Mouse (Mus musculus) C2C12 (cell line): Measurements from ENCODE around the gene Map3k20. TPM values are rescaled to one million over a fixed set of nuclear protein-coding genes. Genes with fewer than 3 reads are reported as not detected.

Experiments used
- H3K27me3 ChIP-seq: one replicate; pipeline ENCODE4 v1.6.1; 2011; ENCODE audit not compliant: control insufficient read depth, insufficient read depth, insufficient read length
- H3K36me3 ChIP-seq: one replicate; pipeline ENCODE4 v1.6.1; 2011; ENCODE audit not compliant: control insufficient read depth, insufficient read depth
- H3K4me3 ChIP-seq: one replicate; pipeline ENCODE4 v1.5.1; 2011; ENCODE audit warnings: mild to moderate bottlenecking, control low read depth; ENCODE audit not compliant: poor library complexity, insufficient read depth, severe bottlenecking
- H3K79me2 ChIP-seq: one replicate; pipeline ENCODE4 v1.6.1; 2011; ENCODE audit not compliant: control insufficient read depth, insufficient read depth
- H3K79me3 ChIP-seq: one replicate; pipeline ENCODE4 v1.6.1; 2011; ENCODE audit warnings: low read depth, control low read depth
- H3ac ChIP-seq: one replicate; pipeline ENCODE3; 2011; ENCODE audit warnings: low read depth; ENCODE audit not compliant: control insufficient read depth, insufficient read length
- CEBPB ChIP-seq: IDR thresholded peaks from one replicate; pipeline ENCODE4 v1.6.1; 2011; ENCODE audit warnings: low read depth, mild to moderate bottlenecking, control low read depth, moderate library complexity
- CTCF ChIP-seq: IDR thresholded peaks from one replicate; pipeline ENCODE4 v1.5.1; 2011; ENCODE audit not compliant: control insufficient read depth, insufficient read depth, insufficient read length
- FOSL1 ChIP-seq: IDR thresholded peaks from one replicate; pipeline ENCODE4 v1.8.0; 2011; ENCODE audit warnings: mild to moderate bottlenecking, low read length; ENCODE audit not compliant: poor library complexity, insufficient read depth, severe bottlenecking
- MAX ChIP-seq: IDR thresholded peaks from one replicate; pipeline ENCODE4 v1.6.1; 2011; ENCODE audit warnings: mild to moderate bottlenecking, control low read depth
- MYOD1 ChIP-seq: IDR thresholded peaks from one replicate; pipeline ENCODE4 v1.6.1; 2011; ENCODE audit warnings: low read depth; ENCODE audit not compliant: control insufficient read depth, insufficient read length
- MYOG ChIP-seq: IDR thresholded peaks from one replicate; pipeline ENCODE4 v1.6.1; 2011; ENCODE audit not compliant: control insufficient read depth, insufficient read length; ENCODE audit errors: extremely low read depth
- USF1 ChIP-seq: IDR thresholded peaks from one replicate; pipeline ENCODE4 v1.6.1; 2011; ENCODE audit warnings: low read depth, mild to moderate bottlenecking, control low read depth, moderate library complexity
- polyA plus RNA-seq: library from polyadenylated mRNA; unstranded; fragments of >200 nt; fragmentation: generic; extraction: Trizol; gene quantifications from one replicate; pipeline ENCODE4 v1.2.1, GENCODE M21; 2012; ENCODE audit warnings: missing spikeins

The Map3k20 gene
- polyA plus RNA-seq, 1 experiment: 19.5 TPM

DNA sequence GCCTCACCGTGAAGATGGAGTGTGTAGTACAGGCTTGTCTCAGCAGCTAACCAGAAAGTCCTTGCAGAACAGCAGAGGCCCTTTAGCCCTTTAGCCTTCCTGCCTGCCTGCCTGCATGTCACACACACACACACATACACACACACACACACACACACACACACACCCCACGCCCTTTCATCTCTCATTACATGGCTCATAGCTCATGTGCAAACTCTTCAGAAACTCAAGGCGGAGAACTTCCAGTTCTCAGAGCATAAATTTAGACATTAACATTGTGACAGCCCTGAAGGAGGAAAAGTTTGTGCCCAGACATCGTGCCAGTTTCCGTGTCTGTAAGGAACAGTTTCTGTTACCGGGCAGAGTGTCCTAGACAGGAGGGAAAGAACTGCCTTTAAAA, 111.5 kb downstream of the Map3k20 start:
- H3ac ChIP-seq: no peak overlapping the region
- no peak for TF ChIP-seq MYOG
- TF ChIP-seq USF1: no peak
- no peak for TF ChIP-seq CEBPB
- TF ChIP-seq MYOD1: no peak
- TF ChIP-seq FOSL1: no peak
- TF ChIP-seq MAX: no peak
- TF ChIP-seq CTCF: no peak
- H3K79me3 ChIP-seq: no peaks in the 10 kb centered on the region
- peaks cover 60% of the 10 kb centered on the region for H3K36me3 ChIP-seq
- H3K27me3 ChIP-seq: no peaks in the 10 kb centered on the region
- H3K4me3 ChIP-seq: no peak overlapping the region
- H3K79me2 ChIP-seq: no peaks in the 10 kb centered on the region

DNA sequence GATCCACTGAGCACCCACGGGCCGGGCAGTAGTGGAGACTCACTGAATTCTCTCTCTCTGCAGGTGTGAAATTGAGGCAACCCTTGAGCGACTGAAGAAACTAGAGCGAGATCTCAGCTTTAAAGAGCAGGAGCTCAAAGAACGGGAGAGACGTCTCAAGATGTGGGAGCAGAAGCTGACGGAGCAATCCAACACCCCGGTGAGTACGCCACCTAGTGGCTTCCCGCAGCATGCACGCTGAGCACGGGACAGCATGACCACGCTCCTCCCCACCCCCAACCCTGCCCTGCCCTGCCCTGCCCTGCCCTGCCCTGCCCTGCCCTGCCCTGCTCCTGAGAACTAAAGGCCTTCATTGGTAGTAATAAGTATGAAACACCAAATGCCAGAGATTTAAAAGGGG, 112.8 kb downstream of the Map3k20 start:
- H3K4me3 ChIP-seq: no peak overlapping the region
- H3K27me3 ChIP-seq: no peaks in the 10 kb centered on the region
- H3K79me2 ChIP-seq: no peaks in the 10 kb centered on the region
- TF ChIP-seq FOSL1: no peak
- peak; percentile 94 for TF ChIP-seq CTCF
- no peaks in the 10 kb centered on the region for H3K79me3 ChIP-seq
- H3ac ChIP-seq: no peak overlapping the region
- H3K36me3 ChIP-seq: peaks cover 61% of the 10 kb centered on the region

DNA sequence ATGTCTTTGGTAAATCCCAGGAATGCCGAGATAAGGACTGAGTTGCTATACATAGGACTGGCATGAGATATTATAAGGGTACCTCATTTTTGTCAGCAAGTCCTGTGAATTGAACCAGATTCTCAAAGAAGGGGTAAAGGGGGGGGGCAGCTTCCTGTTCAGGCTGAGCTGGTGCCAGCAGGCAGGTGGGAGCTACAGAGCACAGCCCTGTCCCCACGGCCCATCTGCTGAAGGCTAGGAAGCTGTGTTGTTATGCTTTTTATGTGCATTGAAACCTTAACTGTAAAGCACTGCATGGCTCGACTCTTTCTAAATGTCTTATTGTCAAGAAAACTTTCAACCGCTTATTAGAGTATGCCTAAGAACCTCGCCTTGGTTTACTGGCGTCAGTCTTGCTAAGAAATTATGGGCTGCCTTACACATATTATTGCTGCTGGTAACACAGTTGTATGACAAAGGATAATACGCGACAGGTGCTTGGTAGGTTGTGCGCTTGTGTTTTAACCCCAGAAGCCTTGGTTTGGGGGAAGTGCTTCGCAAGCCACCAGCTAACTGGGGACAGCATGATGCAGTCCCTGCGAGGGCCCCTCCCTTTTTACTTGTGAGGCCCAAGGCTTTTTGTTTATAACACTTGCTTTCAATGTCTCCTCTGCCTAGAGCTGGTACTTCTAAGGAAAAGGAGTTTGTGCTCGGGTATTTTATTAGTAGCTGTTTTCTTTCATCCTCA, 114.2 kb downstream of the Map3k20 start:
- no peak overlapping the region for H3ac ChIP-seq
- H3K4me3 ChIP-seq: no peak overlapping the region
- TF ChIP-seq FOSL1 (no peak), MYOG (no peak), MYOD1 (no peak), USF1 (no peak), MAX (no peak), CTCF (no peak), CEBPB (no peak)
- H3K79me3 ChIP-seq: no peaks in the 10 kb centered on the region
- H3K79me2 ChIP-seq: no peaks in the 10 kb centered on the region
- H3K36me3 ChIP-seq: peaks cover 75% of the 10 kb centered on the region
- H3K27me3 ChIP-seq: no peaks in the 10 kb centered on the region

DNA sequence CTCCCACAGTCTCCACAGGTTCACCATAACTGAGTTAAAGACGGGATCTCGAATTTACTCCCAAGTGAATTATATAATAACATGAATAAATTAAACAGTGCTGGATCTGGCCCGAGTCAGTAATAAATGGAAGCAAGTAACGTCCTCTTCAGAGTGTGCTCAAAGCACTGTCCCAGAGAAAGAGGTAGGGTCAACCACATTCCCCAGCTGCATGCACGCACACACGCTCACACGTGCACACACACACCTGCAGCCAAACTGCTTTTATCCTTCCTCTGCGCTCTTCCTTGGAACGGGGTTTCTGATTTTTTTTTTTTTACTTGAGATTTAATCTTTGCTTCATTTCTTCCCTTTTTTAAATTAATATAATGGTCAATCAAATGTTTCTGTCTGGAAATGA, 115.9 kb downstream of the Map3k20 start:
- TF ChIP-seq CEBPB (no peak), FOSL1 (no peak), USF1 (no peak), MYOD1 (no peak), CTCF (no peak), MAX (no peak), MYOG (no peak)
- Histone ChIP-seq H3K27me3 (no peaks in the 10 kb centered on the region), H3K79me3 (no peaks in the 10 kb centered on the region), H3K79me2 (no peaks in the 10 kb centered on the region), H3K36me3 (peaks cover 76% of the 10 kb centered on the region), H3ac (no peak overlapping the region), H3K4me3 (no peak overlapping the region)

DNA sequence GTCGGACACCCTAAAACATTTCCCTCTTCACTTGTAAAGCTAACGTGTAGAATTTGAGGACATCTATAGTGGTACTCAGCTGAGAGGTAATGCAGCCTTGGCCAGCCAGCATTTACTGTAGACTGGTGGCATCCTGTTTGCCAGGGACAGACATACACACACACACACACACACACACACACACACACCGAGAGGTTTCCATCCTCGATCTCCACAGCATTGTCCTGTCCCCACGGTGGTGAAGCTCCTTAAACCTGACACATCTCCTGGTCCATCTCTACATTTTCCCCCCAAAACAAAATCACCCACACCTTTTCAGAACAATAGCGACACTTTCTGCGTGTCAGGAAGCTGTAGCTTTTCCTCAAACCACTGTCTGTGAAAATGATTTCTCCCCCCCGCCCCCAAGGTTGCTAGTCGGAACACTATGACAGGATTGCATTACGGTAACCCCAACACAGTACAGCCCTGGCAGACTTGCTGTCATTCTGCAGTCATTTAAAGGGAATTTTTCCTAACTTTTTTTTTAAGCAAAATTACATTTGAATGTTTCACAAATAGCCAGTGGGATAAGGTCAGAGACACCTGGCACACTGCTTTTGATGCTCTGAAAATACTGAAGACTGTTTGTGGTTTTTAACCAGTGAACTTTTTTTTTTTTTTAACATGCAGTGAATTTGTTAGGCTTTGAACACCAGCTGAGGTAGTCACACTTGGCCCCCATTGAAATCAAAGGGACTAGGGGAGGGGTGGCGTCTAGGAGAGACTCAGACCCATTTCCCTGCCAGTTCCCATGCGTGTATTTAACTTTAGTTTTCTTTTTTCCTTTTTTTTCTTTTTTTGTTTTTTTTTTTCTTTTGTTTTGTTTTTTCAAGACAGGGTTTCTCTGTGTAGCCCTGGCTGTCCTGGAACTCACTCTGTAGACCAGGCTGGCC, 120.5 kb downstream of the Map3k20 start:
- TF ChIP-seq MYOD1 (no peak), CEBPB (no peak), CTCF (no peak), USF1 (no peak), FOSL1 (no peak), MAX (no peak), MYOG (no peak)
- peaks cover 68% of the 10 kb centered on the region for H3K36me3 ChIP-seq
- H3K79me3 ChIP-seq: no peaks in the 10 kb centered on the region
- no peak overlapping the region for H3K4me3 ChIP-seq
- H3K27me3 ChIP-seq: no peaks in the 10 kb centered on the region
- no peak overlapping the region for H3ac ChIP-seq
- no peaks in the 10 kb centered on the region for H3K79me2 ChIP-seq
